8 mouse cellular contexts compared by ENCODE assay signal in the genomic region with DNA sequence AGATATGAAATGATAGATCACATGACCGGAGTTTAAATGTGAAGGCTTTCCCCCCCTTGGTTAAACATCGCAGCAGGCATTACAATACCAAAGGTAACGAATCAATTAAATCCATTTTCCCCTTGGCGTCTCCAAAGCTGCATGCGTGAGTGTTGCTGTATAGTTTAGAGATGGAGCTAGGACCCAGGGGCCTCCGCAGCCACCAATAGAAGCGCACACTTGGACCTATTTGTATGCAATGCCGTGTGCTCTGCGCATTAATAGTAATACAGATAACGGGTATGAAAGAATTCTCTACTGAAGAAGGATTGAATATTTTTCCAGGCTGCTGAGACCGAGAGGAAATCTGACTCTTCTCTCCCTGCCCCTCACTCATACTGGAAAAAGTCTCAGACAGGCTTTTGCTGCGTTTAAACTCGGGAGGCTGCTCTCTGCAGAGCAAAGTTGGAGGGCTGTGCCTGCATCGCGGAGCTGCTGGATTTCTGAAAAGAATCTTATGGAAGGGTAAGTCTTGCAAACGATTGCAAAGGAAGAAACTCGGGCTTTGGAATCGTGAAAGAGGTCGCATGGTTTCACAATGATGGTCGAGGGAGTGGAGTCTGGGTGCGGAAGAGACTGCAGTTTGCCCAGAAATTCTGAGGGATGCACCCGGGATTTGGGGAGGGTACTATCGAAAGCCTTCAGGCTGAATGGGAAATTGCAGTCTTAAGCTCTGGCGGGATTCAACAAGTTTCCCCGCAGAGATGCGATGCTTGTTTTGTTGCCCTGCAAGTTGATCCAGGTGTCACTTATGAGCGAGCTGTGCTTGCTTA.
DNase-seq lines count a peak whose midpoint lies in the region; ATAC-seq and TF ChIP-seq lines count a peak whose summit lies in the region.

No protein-coding gene starts in this region.

- 0 out of 2 replicates have a peak, but pooled peaks cover 3% of the 10 kb centered on the region for H3K27me3 ChIP-seq in intestine, embryonic 16.5 days (replicated peaks; ENCODE audit: control insufficient read depth, insufficient read depth, low read length)

- peaks cover 4% of the 10 kb centered on the region; the same call in 1 of the 2 replicates for H3K4me1 ChIP-seq in embryonic fibroblast, embryonic 13.5 days (ENCODE audit: control insufficient read depth, insufficient read depth, low read length)
- no peaks in the 10 kb centered on the region; the same call in 1 of the 2 replicates for H3K4me1 ChIP-seq in intestine, embryonic 16.5 days (ENCODE audit: control insufficient read depth, insufficient read depth, low read length)

- peak; percentile 11 to 46 for DNase-seq in layer of hippocampus, adult 18-20 months (ENCODE audit: low spot score in 2 of 2)
- DNase-seq in layer of hippocampus, adult 9-10 months (ENCODE audit: low spot score): no peak
- peak; percentile 67 for DNase-seq in neural tube, embryonic 10.5 days (ENCODE audit: extremely low spot score, low spot score)
- DNase-seq in urinary bladder, postnatal 10 days (ENCODE audit: low spot score): no peak
- DNase-seq in thymus, postnatal 14 days: no peak

- no peak overlapping the region for H3K27ac ChIP-seq in embryonic fibroblast, embryonic 13.5 days (ENCODE audit: insufficient read depth, low read length)
- no peak overlapping the region for H3K27ac ChIP-seq in intestine, embryonic 16.5 days (ENCODE audit: low read length)

- no peak for TF ChIP-seq POLR2A in embryonic fibroblast, embryonic 13.5 days (IDR thresholded peaks at IDR 0.05; ENCODE audit: low read depth, low read length)

- ATAC-seq in intestine, embryonic 16.5 days: no peak
- no peak for ATAC-seq in inflammation-experienced regulatory T-cells, adult 6 months

- WGBS in intestine, embryonic 16.5 days: 3% methylated on average over 27 of the region's 27 CpGs

- H3K36me3 ChIP-seq in intestine, embryonic 16.5 days (ENCODE audit: control insufficient read depth, insufficient read depth, low read length): no peaks in the 10 kb centered on the region

- H3K4me3 ChIP-seq in embryonic fibroblast, embryonic 13.5 days (ENCODE audit: insufficient read depth, low read length): peak overlapping the region; percentile 35
- peak overlapping the region; percentile 38 for H3K4me3 ChIP-seq in intestine, embryonic 16.5 days (ENCODE audit: low read length)

- no peak for TF ChIP-seq CTCF in embryonic fibroblast, embryonic 13.5 days (IDR thresholded peaks at IDR 0.05; ENCODE audit: borderline replicate concordance, insufficient read depth, low read length)

- peak overlapping the region; percentile 3; the same call in 1 of the 2 replicates for H3K9ac ChIP-seq in intestine, embryonic 16.5 days (ENCODE audit: low read depth, low read length)

- H3K9me3 ChIP-seq in intestine, embryonic 16.5 days (ENCODE audit: control insufficient read depth, low read length): no peaks in the 10 kb centered on the region

- H3K4me2 ChIP-seq in intestine, embryonic 16.5 days (ENCODE audit: low read depth, low read length): peak overlapping the region; percentile 57

Comparison
In these comparisons a context has a peak if more than half of its experiments do, and no peak if none do; other contexts are left out.
1. DNase-seq: peak in layer of hippocampus, adult 18-20 months (2 of 2) and neural tube, embryonic 10.5 days (single experiment); none in layer of hippocampus, adult 9-10 months (single experiment), urinary bladder, postnatal 10 days (single experiment) and thymus, postnatal 14 days (single experiment).